Mouse (Mus musculus): ENCODE measurements around the gene Gpr15.

Gpr15 gene

DNA sequence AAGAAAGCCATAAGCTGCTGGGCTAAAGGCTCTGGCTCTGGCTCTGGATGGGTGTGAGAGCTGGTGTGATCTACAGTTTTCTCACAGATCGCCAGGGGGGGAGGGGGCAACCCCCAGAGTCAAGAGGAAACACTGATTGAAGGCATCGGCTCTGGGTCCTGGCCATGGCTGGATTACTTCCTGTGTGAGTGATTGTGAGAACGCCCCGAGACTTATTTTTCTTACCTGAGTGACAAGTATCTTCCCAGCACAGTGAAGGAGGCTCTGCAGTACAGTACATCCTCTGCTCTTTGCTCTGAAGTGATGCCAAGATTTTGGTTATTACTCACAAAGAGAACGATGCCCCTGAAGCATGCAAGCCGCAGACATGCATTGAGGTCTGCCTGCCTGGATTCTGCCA is 17.1 kb downstream of the Gpr15 start:
- peak; percentile 85 for DNase-seq

DNA sequence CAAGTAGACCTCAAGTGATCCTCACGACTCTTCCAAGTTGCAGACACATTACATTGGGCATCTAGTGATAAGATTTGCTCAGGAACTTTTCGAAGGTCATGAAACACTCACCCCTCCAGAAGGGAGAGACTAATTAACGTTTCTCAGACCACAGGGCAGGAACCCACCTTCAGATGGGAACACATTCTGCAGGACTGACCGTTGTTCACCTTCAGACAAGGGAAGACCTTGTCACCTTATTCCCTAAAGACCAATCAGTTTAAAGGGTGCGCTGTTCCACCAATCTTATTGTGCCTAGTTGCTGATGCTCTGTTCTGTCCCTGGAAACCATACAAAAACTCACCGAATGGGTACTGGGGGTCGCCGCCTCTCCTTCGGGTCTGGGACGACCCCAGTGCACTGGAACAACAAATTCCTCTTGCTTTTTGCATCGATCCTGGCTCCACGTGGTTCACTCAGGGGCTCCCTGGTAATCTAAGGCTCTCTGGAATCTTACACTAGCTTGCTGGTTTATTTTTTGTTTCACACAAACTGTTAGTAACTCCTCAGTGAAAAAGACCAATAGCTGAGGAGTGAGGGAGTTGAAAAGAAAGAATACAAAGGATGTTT is 17.9 kb downstream of the Gpr15 start:
- DNase-seq, result peak; percentile 53

DNA sequence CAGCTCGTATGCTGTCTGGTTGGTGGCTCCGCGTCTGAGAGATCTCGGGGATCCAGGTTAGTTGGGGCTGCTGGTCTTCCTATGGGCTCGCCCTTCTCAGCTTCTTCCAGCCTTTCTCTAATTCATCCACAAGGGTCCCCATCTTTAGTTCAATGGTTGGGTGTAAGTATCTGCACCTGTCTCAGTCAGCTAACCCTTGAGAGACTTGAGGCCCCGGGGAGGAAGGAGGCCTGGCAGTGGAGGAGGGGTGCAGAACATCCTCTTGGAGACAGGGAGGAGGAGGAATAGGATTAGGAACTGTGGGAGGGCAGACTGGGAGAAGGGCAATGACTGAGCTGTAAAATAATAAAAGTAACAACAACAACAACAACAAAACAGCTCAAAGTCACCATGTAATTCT is 18.7 kb downstream of the Gpr15 start:
- DNase-seq, result peak; percentile 25

DNA sequence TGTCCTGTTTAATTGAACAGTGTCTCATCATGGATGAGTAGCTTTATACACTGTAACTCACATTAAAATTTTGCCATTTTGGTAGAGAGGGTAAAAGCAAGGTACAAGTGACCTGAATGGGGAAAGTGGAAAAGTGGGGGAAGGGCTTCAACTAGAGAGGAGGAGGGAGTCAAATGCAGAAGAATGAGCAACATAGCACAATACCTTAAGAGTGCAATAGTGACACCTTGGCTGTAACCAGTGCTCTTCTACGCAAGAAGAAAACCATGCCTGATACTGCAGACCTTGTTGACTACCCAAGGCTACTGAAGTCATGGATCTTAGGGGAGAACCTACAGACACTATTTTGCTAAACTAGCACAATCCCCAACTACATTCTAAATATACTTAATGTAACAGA is 21.6 kb downstream of the Gpr15 start:
- no peak for DNase-seq

DNA sequence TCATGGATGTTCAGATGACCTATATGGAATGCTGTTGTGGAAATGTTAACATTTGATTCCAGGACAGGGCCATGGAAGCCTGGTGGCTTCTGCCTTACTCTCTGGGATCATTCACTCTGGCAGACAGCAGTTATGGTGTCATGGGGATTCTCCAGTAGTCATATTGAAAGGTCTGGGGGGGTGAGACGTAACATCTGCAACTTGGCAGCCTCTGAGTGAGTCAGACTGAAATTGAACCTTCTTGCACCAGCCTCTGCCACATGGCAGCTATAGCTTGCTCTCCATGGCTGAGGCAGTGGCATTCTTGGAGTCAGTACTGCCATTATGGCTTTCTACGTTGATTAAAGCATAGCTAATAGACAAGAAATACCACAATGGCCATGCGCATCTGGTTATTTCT is 22.1 kb downstream of the Gpr15 start:
- DNase-seq, result peak; percentile 70

DNA sequence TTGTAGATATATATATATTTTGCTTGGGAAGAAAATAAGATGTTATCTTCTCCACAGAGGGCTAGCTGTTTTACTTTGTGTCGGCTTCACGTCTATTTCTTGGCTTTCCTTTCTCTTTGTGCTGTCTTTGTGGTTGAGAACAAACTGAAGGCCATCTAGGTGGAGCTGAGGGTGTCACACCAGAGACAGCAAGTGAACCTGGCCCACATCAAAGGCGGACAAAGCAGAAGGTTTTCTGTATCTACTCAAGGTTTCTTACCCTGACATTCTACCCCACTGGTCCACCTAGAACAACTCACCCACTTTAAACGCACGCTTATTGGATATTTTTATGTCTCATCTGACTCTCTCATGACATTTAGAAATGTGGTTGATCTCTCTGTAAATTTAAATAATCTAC is 24.8 kb downstream of the Gpr15 start:
- peak; percentile 22 for DNase-seq

DNA sequence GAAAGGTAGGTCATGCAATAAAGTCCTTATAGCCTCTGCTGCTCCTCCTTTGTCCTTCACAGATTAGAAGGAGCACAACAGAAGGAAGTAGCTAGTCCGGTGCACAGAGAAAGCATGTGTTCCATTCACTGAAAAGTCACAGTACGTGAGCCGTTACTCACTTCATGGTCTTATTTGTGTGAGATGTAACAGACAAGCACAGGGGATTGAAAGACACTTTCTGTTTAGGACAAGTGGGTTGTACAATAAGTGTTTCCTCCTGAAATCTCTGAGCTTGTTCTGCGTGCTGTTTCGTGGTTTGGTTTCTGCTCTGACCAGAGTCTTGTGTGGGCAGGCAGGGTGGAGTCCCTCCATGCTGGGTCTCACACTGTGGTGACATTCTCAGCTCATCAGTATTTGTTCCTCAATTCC is 28.5 kb downstream of the Gpr15 start:
- peak; percentile 50 for DNase-seq

DNA sequence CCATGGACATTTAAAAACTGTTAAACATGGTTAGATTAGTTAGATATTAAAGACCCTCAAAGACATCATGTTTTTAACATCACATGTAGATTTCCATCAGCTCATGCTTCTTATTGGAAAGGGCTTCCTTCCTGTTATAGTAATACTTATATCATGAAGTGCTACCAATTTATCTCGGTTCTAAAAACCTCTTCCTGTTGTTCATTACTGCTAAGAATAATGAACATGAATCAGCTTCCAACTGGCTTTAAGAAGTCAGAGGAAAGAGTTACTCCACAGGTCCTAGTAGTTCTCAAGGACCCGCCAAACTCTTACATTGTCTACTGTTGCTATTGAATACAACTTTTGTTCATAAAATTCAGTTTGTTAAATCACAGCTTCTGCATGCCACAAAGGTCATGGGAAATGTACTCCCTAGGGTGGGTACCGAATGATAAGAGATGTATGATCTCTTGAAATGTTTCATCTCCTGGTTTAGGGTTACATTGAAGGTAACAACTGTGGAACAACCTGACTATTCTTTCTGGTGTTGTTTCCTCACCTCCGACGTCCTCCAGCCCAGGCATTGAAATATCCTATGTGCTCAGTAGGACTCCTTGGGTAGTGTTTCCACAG is 29.2 kb downstream of the Gpr15 start:
- DNase-seq, result peak; percentile 31

DNA sequence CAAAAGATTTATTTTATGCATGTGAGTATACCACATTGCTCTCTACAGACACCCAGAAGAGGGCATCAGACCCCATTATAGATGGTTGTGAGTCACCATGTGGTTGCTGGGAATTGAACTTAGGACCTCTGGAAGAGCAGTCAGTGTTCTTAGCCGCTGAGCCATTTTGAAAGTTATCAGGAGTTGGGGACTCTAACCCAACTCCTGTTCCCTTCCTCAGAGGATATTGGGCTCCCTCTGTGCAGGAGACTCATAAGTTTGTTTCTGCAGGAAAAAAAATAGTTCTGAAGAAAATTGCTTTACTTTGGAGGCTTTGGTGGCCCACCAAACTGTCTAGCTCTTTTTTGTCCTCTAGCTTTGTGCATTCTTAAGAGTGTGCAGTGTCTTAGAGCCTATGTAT is 30.3 kb downstream of the Gpr15 start:
- DNase-seq, result peak; percentile 25

DNA sequence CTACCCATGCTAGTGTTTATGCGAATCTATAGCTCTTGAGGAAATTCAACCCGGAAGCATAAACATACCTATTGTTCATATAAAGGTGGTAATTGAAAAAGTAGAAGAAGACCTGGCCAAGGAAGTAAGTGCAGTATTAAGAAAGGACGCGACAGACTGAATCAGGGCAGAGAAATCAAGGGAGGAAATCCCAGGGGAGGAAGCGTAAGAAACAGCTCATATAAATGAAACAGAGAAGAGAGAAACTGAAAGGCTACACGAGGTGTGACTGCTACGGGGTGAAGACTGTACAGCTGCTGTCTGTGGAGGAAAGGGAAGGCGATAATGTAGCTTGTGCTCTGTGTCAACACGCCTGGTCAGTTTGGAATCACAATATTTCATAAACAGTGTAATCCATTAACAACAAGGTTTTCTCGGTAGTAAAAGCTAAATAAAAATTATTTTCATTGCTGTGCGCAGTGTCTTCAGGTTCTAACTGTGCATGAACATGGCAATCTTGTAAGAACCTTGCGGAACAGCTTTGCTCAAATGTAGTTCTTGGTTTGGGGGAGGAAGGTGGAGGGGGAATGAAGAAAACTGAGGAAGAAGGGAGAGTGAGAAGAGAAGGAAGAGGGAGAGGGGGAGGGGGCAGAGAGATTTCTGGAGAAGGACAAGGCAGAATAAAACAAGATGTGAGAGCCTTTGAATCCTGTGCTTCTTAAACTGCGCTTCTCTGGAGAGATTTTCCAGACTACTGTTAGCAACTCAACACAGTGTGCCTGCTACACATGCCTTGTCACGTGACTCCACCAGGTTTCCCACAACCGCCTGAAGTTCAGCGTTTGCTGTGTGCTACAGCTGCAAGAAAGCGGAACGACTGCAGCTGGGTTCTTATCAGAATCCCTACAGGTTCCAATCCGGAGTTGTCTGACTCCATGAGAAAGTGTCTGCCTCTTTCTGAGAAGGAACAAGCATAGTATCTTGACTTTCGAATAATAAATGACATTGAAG is 33.0 kb downstream of the Gpr15 start:
- peak; percentile 95 for DNase-seq

DNA sequence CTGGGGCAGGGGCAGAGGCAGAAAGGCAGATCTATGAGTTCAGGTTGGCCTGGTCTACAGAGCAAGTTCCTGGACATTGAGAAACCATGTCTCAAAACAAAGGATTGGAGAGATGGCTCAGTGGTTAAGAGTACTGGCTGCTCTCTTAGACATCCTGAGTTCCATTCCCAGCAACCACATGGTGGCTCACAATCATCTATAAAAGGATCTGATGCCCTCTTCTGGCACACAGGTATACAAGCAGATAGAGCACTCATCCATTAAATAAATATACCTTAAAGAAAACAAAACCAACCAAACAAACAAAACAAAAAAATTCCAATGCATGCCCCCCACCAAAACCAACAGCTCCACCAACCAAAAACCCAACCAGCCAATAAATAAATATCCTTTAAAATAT is 34.3 kb downstream of the Gpr15 start:
- no peak for DNase-seq

DNA sequence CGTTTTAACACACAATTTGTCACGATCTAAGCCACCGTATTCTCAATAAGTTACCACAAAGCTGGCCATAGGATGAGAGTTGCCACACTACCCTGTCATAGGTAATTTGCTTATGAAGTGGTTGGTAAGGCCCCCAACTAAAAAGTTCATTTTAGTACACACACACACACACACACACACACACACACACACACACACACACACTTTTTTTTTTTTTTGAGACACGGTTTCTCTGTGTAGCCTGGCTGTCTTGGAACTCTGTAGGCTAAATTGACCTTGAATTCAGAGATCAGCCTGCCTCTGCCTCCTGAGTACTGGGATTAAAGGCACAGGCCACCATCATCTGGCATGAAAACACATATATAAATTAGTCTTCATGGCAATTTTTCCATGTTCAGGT is 35.0 kb downstream of the Gpr15 start:
- peak; percentile 45 for DNase-seq

DNA sequence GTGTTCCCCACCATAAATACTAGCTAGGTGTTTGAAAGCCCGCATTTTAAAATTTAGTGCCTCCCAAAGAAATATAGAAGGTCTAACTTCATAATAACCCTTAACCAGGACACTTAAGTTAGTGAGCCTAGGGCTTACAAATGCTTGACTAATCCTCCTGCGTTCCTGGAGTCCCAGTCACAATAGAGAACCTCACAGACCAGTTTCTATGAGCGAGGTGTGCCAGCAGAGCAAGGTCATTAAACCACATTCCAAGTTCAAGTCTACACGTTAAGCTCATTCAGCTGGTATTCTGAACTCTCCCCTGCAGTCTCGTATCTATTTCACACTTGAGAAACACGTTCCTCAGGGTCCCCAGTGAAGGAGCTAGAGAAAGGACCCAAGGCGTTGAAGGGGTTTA is 36.0 kb downstream of the Gpr15 start:
- no peak for DNase-seq

DNA sequence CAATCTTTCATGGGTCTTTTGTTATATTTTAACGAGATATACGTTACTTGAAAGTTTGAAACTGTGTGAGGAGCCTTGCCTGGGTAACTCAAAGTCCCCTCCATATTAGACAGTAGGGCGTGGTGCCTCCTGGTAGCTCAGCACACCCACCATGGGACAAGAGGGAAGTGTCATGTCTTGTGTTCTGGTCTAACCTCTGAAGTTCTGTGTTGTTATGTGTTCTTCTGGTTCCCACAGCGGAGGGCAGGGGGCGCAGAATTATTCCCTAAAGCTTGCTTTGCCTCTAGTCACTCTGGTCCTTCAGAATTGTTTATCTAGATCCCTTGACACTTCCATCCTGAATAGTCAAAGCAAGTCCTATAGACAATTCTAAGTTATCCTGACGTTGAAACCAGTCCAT is 36.8 kb downstream of the Gpr15 start:
- DNase-seq, result peak; percentile 43

DNA sequence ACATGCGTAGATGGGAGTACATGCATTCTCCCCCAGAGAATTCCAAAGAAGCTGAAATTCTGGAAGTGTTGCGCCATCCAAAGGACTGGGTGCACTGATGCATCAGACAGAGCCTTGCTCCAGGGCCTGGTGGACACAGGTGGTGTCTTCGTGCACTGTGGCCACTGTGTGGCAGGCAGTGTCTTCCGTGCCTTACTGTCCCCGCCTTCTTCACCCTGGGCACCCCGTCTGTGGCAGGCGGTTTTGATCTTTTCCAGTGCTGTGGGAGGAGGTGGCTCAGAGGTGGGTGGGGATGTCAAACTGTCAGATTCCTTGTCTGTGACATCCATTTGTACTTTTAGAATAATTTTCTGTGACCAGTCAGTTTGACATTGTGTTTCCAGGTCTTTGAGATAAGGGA is 40.2 kb downstream of the Gpr15 start:
- peak; percentile 82 for DNase-seq

DNA sequence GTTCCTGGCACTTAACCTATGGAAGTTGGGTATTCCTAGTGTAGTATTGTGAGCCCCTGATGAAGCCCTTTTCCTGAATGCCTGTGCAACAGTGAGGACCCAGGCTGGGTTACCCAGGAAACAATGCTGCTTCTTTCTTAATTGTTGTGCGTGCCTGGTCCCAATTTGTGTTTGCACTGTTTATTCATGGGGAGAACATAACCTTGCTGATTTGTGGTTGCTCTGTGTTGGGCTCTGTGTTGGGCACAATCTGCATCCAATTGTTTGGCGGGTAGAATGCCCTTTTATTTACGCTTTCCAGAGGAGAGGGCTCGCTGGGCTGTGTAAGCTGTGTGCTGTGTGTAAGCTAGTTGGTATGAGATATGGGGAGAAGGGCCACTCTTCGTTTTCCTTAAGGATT is 41.4 kb downstream of the Gpr15 start:
- no peak for DNase-seq

DNA sequence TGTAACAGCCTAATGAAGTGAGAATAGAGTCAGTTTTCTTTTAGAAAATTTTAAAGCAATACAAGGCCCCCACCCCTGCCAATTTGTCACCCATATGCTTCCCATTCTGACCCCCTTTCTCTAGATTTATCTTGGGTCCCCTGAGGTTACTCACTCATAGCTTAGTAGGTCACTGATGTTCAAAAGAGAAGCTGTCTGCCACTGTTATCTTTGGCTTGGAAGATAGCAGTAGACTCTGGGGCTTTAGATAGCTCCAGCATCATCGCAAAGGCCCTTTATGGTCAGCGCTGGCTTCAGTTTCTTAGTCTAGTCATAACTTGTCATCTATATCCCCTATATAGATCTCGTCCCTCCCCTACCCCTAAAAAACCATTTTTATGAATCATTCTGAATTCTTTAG is 42.2 kb downstream of the Gpr15 start:
- DNase-seq, result no peak

DNA sequence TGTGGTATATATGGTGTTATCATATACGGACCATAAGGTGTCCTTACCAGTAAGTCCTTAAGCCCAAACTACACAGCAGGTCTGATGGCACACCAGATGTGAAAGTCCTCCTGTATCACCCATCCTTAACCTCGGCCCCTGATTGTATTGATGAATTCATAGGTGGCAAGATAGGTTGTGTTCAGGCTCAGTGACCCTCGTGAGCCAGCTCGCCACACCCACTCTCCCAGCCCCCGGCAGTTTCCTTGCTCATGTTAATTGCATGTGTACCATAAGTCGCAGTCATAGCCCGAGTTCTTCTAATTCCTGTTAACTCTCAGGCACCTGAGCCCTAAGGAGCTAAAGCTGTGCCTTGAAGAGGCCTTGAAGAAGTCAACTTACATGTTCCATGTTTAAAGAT is 42.7 kb downstream of the Gpr15 start:
- no peak for DNase-seq

DNA sequence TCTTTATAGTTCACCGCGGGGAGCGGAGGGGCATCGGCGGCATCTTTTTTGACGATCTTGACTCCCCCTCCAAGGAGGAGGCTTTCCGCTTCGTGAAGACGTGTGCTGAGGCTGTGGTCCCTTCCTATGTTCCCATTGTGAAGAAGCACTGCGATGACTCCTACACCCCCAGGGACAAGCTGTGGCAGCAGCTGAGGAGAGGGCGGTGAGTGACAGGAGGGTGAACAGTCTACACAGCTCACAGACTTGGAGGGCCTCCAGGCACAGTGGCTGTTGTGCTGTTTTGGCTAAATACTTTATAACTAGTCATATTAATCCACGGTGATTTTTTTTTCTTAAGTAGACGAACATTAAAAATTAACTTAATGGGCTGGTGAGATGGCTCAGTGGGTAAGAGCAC is 43.6 kb downstream of the Gpr15 start:
- no peak for DNase-seq

DNA sequence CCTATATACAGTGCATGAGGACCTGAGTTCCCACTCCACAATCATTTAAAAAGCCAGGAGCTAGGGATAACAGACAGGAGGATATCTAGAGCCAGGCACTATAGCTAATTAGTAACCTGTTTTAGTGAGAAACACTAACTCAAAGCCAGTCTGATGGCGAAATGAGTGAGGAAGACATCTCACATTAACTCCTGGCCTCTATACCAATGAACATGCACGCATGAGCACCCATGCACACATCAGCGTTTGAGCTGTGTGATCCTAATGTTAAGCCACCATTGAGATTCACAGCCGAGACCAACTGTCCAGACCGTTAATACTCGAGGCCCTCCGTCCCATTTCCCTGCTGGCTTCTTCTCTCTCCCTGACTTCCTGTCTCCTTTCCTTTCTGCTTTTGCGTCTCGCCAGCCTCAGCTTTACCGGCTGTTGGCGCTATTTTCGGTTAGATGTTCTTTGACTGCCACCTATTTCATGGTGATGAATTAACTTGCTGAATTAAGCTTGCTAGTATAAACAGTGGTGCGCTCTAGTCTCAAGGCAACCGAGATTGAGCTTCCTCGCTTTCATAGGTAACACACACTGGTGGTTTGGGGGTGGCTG is 45.0 kb downstream of the Gpr15 start:
- DNase-seq, result no peak

DNA sequence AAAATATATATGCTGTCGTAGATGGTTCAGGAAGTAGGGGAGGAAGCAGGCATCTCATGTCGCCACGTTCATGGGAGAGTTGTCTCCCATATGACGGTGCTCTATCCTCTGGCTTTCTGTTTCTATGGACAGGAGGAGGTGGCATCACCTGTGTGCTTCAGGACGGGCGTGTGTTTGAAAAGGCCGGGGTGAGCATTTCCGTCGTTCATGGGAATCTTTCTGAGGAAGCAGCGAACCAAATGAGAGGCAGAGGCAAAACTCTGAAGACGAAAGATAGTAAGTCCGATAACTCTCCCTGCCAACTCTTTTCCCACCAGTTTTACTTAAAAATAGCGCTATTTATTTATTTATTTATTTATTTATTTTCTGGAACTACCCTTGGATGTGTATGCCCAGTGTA is 46.5 kb downstream of the Gpr15 start:
- peak; percentile 56 for DNase-seq

DNA sequence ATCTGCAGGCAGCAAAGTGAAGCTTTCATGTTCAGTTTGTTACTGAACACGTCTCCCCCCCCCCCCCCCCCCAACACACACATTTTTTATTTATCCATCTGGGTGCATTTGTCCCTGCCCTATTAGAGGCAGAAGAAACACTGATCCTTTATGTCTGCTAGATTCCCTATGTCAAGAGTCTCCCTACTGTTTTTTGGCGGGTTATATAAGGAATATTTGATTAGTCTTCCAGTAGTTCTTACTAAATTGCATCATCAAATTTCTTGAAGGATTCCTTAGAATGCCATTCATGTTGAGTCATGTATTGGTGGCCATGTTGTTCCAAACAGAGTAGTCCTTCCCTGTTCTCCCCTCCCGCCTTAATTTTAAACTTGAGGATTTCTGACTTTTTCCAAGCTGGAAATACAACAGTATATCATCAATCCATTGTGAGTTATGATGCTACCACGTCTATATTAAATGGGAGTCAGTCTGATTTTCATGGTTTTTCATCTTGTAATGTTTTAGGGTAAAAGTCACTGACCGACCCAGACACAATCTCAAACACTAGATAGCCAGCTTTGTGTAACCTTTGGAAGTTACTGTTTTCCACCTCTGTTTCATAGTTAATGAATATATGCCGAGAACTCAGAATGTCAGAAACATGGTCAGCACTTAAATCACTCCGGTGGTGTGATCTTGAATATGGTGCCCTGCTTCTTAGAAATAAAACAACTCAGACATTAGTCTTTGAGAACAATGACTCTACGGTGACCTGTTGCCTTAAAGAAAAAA is 47.5 kb downstream of the Gpr15 start:
- no peak for DNase-seq

DNA sequence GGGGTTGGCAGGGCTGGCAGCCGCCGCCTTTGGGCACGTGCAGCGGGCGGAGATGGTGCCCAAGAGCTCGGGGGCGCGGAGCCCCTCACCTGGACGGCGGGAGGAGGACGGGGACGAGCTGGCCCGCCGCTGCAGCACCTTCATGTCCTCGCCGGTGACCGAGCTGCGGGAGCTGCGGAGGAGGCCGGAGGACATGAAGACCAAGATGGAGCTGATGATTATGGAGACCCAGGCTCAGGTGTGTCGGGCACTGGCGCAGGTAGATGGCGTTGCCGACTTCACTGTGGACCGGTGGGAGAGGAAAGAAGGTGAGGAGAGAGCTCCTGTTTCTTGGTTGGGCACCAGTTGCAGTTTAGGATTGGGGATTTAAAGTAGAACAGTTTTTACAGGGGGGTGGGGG is 48.2 kb downstream of the Gpr15 start:
- no peak for DNase-seq
